Mouse (Mus musculus) MN1 (cell line): ENCODE results near the gene Prpf8.
"Not testable (repeated sequence)": the region's sequence is repeated elsewhere in the genome, so short reads cannot be mapped to it uniquely, and the experiment has no call there.

ENCODE experiments used
- DNase-seq: peaks from one replicate; pipeline ENCODE4 v3.0.0-alpha.2; 2016; ENCODE audit warnings: low spot score

Prpf8 gene

DNA sequence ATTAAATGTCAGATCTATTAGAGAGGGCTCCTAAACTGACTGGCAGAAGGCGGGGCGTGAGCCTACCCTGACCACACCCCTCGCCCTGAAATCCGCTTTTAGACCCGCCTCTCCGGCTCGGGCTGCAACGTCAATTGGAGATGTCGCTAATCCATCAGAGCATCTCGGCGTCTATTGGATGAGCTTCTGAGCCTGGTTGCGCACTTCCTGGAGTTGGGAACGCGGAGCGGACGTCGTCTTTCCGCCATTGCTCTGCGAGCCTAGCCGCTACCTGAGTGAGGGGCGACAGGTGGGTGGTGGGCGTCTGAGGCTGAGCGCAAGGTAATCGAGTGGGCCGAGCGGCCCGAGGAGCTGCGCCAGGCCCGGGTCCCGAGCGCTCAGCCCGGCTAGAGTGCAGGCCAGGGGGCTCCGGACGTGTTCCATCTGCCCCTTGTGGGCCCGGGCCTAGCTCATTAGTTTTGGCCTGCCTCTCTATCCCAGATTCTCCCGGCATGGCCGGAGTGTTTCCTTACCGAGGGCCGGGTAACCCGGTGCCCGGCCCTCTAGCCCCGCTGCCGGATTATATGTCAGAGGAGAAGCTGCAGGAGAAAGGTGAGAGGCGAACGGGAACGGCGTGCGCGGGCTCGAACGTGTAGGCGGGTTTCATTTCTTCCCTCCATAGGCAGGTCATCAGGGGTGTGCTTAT lies at the start of gene Prpf8:
Gene Prpf8 (plus strand): TSS at position 216 of the 685 bp plus-strand sequence.
- DNase-seq = peak; percentile 97

DNA sequence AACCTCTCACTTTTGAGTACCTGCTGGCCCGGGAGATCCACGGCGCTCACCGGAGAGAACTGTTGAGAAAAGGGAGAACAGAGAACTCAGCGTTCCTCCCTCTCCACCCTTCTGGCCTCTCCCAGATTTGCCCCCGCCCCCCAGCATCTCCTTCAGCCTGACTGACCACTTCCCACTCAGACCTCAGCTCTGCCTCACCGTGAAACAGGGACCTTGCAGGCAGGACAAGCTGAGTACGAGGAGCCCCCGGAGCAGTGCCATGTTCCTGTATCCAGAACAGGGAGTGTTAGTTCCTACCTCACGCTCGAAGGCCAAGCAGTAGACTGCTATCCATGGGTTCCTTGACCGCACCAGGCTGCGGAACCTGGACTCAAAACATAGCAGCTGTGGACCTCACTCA lies 48.4 kb upstream of the Prpf8 start:
- no peak for DNase-seq

DNA sequence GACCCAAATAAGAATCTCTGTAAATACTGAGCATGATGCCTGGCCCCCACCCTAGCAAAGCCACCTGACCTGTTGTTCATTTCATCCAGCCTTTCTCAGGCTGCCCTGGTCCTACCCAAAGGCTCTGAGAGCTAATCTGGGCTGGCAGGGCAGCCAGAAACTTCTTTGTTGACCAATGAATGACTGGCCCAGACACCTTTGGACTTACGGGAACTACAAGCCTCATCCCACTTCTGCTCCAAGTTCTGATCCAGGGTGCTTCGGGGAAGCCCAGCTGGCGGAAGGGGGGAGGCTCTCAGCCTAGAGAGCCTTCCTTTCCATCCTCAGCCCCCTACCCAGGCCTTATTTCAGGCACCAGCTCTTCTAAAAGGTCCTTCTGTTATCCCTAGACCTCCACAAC lies 47.8 kb upstream of the Prpf8 start:
- DNase-seq = no peak

DNA sequence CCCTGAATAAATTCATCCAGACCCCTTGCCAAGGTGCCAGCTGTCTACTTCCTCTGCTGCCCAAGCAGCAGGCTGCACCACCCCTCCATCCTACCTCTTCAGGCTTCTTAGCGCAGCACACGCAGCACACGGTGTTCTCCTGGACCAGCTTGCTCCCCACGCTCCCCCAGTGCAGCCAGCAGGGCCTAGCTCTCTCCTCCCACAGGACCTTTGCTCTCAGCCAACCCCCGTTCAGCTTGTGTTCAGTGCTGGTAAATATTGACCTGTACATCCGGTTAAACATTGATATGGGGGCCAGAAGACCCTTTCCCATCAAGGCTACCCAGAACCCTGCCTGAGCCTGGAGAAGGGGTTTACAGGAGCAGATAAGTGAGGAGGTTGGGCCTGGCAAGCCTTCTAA lies 47.3 kb upstream of the Prpf8 start, which contains the start of gene Serpinf2:
Gene Serpinf2 (minus strand): TSS at position 229 of the 400 bp plus-strand sequence.
- no peak for DNase-seq

DNA sequence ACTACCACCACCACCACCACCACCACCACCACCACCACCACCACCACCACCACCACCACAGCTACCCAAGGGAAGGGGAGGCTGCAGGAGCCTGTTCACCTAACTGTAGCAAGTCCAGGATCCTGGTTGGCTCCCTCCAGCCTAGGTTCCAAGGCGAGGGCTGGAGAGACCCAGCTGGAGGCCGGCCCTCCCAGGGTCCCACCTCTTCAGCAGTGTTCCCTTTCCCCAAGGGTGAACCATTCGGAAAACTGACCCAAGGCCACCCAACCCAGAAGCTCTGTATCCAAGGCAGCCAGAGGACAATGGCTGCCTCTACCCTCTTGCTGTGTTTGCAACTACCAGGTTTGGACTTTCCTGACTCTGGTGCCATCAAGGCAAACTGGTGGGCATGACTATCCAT lies 46.7 kb upstream of the Prpf8 start:
- no peak for DNase-seq

DNA sequence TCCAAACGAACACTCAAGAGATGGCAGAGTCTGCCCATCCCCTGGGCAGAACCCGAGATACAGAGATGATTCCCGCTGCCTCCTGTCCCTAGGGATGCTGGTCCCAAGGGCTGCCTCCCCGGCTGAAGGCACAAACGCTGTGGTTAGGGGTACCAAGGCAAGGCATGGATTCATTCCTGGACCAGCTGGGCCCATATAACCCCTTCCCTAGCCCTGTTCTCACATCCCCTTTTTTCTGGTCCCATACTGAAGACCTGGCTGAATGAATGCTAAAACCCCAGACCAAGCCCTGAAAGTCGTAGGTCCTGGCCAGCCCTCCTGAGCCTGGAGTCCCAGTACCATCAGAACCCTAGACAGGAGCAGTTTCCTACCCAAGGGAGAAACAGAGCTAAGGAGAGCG lies 45.6 kb upstream of the Prpf8 start:
- DNase-seq = no peak

DNA sequence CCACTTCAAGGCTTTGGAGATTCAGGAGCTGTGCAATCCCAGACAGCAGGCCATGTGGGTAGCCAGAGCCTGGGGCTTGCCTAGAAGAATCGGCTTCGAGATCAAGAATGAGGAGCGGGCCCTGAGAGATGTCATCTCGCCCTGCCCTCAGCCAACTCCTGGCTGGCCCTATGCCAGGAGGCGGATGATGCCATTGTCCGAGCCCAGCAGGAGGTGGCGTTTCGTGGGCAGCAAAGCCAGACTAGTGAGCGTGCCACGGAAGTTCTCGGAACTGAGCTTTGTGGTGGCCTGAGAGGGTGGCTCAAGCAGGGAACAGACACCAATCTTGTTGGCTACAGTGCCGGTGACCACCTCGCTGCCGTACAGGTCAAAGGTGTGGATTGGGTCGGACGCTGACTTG lies 45.0 kb upstream of the Prpf8 start:
- DNase-seq = no peak

DNA sequence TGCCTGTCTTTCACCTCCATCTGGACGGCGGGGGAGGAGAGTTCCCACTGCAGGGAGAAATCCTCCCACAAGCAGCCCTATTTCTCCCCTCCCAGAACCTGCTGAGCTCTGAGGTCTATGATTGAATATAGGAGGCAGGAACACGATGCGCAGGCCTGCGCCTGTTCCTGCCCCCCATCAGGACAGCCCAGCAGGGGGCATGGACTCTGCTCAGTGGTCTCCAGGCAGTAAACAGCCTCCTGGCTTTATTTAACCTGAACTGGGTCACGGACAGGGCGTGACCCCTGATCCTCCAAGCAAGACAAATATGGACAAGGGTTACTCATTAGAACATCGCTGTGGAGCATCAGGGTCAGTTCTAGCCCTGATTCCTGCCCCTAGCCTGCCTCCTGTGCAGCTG lies 42.9 kb upstream of the Prpf8 start:
- no peak for DNase-seq

DNA sequence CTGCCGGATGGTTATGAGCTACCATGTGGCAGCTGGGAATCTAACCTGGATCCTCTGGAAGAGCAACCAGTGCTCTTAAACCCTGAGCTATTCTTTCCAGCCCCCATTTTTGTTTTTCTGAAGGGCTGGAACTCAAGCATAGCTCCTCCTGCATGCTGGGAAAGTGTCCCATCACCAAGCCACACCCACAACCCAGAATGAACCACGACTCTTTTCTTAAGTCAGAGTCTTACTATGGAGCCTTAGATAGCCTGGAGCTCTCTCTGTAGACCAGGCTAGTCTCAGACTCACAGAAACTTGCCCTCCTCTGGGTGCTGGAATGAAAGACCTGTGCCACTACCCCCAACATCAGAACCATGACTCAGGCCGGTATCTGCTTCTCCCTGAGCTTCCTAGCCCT lies 38.0 kb upstream of the Prpf8 start:
- no peak for DNase-seq

DNA sequence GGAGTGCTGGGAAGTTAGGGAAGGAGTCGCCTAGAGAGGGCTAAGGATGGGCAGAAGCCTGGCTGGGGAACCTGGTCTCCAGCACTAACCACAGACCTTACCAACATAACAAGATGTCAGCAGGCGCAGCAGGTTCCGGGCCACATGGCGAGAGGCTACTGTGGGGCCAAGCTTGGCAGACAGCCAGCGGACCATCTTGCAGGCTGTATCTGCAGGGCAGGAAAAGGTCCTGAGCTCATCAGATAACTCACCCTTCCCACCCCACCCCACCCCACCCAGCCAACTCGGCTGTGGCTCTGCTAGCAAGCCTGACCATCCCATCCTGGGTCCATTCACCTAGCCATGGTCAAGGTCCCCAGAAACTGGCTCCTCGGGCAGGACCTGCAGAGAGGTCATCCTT lies 36.9 kb upstream of the Prpf8 start:
- DNase-seq = peak; percentile 75

DNA sequence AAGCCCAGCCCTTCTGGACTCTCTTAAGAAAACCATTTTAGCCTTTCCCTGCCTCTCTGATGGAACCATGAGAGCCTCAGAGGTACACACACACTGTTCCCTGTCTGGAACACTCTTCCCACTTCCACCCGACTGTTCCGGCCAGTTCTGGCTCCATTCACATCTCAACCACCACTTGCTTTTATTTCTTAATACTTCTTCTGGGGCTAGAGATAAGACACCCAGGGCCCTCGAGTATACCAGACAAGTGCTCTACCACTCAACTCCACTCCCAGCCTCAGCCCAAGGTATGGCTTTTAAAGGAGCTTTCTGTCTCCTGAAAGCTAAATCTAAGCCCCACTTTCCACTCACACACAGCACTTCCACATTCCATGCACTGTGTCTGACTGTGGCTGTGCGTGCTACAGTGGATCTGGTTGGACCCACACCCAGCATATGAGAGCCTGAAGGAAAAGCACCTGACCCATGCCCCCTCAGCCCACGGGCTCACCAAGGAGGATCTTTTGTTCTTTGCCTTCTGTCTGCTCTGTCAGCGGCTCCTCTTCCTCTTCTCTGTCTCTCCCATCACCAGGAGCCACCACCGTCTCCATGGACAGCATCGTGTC lies 36.2 kb upstream of the Prpf8 start:
- no peak for DNase-seq

DNA sequence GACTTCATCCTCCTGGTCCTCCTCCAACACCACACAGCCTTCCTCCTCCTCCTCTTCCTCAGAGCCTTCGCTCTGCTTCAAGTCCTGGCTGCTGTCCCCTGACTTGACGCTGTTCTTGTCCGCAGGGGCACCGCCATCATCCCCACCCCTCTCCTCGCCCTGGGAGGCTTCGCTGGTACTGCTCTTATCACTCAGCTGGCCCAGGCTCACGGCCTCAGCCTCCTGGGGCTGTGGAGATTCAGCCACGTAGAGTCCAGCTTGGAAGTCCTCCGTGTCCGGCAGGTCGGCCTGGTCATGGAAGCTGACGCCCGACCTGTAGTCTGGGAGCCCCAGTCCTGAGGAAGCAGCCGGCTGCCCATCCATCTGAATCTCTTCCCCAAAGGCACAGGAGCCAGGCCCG lies 35.7 kb upstream of the Prpf8 start:
- DNase-seq = no peak

DNA sequence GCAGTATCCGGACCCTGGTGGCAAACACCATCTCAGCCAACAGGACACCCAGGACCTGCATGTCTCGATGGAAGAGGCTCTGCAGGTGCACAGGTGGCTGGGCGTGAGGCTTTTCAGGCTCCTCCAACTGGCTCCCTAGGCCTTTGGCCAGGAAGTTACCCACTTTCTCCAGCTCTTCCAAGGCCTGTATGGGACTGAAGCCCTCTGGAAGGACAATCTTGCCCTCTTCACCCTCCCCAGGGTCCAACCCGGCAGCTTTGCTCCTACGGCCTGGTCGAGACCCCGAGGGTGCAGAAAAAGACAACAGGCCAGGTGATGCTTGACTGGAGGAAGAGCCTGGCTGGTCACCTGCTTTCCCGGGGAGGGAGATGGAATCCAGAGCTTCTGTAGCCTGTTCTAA lies 34.5 kb upstream of the Prpf8 start:
- no peak for DNase-seq

DNA sequence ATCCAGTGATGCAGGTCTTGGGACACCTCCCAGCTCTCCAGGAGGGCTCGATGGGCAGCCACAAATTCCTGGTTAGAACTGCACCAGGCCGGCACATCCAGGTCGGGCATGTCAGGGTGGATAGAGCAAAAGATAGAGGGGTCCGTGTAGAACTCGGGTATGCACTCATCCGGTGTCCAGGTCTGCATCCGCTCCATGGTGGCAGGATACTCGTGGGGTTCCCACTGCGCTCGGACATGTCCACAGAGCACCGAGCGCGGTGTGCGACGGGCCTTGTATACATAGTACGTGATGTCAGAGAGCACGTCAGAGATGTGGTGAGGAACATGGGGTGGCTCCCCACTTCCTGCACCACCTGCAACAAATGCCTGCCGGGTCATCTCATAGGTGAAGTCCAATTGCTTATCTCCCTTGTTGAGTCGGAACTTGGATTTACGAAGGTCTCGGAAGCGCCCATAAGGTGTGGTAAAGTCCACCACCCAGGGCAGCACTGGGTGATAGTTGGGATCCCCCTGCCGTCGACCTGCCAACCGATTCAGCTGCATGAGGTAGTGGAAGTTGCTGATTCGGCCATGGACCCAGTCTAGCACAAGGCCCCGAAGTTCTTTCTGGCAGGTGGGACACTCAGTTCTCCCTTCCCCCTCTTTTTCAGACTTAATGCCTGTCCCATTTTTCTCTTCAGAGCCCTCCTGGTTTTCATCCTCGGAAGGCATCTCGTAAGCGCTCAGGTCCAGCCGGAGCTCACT lies 33.6 kb upstream of the Prpf8 start:
- no peak for DNase-seq

DNA sequence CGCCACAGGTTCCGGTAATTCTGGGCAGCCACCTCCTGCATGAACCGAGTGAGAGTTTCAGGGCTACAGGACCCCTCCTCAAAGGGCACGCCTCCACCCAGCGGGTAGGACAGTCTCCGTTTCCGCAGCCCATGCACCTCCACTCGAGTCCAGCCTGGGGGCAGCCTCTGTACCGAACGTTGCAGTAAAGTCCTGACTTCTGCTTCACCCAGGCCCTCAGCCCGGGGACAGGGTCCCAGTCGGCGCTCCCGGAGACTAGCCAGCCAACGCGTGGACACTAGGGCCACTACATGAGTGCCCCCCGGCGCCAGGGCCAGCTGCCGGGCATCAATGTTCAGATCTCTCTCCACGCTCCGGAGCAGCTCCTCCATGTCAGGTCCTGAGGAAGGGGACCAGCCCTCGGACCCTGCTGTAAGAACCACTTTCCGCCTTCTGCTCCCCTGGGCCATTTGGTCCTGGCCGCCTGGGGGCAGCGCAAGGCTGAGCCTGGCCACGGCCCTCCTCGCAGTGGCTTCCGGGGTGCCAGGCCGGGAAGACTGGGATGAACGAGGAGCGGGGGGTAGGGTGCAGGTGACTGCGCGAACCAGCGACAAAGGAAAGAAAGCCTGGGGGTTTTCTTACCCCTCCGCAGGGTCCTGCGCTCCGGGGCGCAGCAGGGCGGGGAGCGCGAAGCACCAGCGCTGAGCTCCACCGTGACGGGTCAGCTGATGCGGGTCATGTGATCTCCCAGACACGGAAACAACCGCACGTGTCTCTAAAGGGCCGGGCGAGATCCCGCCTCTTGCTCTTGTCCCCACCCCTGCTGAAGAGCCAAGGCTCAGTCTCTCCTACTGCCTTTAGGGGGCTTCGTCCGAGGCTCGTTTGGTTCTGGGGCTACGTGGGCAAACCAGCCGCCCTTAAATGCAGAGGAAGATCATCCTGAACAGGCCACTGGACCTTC lies 32.4 kb upstream of the Prpf8 start, which contains the start of gene Wdr81:
Gene Wdr81 (minus strand): TSS at position 727 of the 940 bp plus-strand sequence.
- DNase-seq = peak; percentile 89

DNA sequence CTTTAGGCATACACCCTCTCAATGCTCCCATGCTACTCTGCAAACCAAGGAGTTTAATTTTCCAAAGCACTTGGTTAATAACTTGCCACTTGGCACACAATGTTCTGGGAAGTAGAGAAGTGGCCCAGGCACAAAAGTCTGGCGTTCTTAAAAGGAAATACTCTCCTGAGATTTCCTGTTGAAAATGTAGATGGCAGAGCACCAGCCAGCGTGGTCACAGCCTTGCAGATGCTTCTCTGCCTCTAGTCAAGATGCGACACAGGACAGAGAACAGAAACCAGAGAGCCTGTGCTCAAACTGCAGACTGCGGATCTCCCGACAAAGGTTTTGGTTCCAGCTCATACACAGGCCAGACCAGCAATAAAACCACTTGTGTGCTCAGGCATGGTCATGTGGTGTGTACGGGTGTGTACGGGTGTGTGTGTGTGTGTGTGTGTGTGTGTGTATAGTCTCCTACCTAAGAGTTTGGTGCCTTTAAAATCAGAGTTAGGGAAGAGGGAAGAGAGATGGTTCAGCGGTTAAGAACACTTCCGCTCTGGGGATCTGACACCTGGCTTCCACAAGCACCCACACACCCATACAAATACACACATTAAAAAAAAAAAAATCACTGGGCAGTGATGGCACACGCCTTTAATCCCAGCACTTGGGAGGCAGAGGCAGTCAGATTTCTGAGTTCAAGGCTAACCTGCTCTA lies 31.4 kb upstream of the Prpf8 start:
- peak; percentile 54 for DNase-seq

DNA sequence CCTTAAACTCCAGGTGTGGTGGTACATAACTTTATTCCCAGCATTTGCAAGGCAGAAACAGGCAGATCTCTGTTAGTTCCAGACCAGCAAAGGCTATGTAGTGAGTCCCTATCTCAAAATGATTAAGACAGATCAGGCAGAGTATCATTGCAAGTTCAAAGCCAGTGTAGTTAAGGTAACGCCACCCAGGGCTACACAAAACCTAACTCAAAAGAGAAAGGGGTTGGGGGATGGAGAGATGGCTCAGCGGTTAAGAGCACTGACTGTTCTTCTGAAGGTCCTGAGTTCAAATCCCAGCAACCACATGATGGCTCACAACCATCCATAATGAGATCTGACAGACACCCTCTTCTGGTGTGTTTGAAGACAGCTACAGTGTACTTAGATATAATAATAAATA lies 30.6 kb upstream of the Prpf8 start:
- not testable (repeated sequence) for DNase-seq

DNA sequence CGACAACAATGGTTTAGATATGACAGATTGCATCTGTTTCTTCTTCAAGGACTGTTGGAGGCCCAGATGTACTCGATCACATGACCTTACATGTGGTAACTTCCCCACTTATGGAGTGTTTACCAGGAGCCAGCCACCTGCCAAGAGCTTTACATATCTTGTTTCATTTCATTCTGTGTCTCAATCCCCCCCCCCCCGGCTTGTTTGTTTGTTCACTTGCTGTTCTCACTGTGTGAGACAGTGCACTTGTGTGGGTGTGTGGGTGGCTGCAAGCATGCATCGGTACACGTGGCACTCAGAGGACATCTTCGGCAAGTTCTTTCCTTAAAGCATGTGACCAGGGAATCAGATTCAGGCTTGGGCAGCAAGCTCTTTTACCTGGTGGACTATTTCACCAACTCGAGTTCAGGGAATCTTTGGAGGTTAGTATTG lies 30.2 kb upstream of the Prpf8 start:
- DNase-seq = no peak

DNA sequence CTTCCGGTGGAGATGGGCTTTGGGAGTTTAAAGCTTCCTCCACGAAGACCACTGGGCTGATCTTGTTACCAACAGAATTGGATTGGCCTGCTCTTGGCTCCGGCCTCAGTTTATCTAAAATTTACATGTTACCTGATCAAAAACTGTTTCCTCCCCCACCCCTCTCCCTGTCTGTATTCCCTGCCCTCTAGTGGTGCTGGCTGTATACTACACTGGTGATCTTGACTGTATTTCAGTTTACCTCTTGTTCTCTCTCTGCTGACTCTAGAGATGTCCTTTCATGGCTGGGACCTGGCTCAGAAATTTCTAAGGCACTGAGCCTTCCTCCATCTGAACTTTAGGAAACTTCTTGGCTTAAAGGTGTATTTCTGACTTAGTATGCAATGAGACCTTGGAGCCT lies 28.4 kb upstream of the Prpf8 start:
- DNase-seq = peak; percentile 40

DNA sequence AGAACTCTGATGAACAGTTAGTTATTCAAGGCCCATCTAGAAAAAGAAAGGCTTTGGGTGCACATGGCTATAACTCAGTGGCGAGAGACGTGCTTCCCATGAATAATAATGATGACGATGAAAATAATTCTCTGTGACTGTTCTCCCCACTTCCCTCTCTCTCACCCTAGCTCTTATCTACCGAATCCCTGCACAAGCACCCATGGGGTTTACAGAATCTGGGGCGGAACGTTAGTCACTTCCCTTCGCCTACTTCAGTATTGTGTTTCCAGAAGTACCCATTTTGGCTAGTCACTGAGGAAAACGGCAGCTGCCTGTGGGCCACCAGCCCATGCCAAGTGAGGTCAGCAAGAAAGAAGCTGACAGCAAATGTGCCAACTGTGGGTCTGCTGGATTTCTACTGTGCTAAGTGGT lies 28.0 kb upstream of the Prpf8 start:
- DNase-seq = no peak

DNA sequence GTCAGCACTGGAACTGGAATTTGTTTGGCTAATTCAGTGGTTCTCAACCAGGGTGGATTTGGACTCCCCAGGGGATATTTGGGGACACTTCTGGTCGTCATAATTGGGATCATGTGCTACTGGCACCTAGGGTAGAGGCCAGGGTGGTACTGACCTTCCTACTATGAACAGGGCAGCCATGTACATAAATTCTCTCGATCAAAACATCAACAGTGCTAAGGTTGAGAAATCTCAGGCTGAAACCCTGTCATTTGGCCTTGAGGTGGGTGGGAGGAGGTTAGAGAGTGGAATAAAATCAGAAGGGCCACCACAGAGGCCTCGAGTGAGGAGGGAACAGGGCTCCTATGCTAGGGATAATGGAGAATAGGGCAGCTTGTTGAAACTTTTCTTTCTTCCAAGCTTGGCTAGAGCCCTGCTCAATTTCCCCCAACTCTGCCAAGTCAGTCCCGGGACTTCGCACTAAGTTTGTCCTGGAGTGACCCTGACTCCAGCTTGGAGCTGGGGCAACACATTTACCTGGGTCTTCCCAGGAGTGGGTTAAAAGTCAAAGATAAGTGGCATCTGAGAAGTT lies 27.4 kb upstream of the Prpf8 start:
- no peak for DNase-seq
